In the genomic region with DNA sequence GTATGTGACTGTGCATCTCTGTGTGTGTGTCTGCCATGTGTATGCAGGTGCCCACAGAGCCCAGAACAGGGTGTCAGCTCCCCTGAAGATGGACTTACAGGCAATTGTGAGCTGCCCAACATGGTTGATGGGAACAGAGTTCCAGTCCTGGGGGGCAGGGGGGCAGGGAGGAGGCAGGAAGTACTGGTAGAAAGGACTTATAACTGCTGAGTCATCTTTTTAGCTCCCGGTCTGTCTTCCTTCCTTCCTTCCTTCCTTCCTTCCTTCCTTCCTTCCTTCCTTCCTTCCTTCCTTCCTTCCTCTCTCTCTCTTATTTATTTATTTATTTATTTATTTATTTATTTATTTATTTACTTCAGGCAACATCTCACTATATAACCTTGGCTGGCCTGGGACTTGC, we compare ENCODE assay signal across 34 mouse cellular contexts. TPM values are rescaled to one million over a fixed set of nuclear protein-coding genes. Genes with fewer than 3 reads are reported as not detected.
"Had no signal": no experiment of that assay in that cellular context is flagged by ENCODE, and none has a peak within 500 bp of the region (broad histone marks: within the 10 kb centered on the region; RNA-seq: fewer than 3 reads in every experiment).

No protein-coding gene starts in this region.

- H3K4me3 ChIP-seq: heart, embryonic 13.5 days; heart, embryonic 15.5 days; hindbrain, embryonic 12.5 days; hindbrain, embryonic 13.5 days; hindbrain, embryonic 15.5 days; intestine, embryonic 15.5 days; kidney, embryonic 15.5 days; layer of hippocampus, adult 2 months; left cerebral cortex, adult 2 months had no signal

- H3K36me3 ChIP-seq: heart, embryonic 15.5 days; hindbrain, embryonic 12.5 days; hindbrain, embryonic 13.5 days; hindbrain, embryonic 15.5 days; intestine, embryonic 15.5 days; kidney, embryonic 15.5 days had no signal

- H3K9ac ChIP-seq: heart, embryonic 13.5 days; heart, embryonic 15.5 days; hindbrain, embryonic 12.5 days; hindbrain, embryonic 13.5 days; hindbrain, embryonic 14.5 days; hindbrain, embryonic 15.5 days; intestine, embryonic 15.5 days; kidney, embryonic 15.5 days had no signal

- ATAC-seq: hindbrain, embryonic 16.5 days; hindbrain, postnatal 0 days; inflammation-experienced regulatory T-cells, adult 6 months; intestine, embryonic 15.5 days; intestine, embryonic 16.5 days; intestine, postnatal 0 days had no signal

- H3K4me1 ChIP-seq: hindbrain, embryonic 12.5 days had no signal

- H3K27ac ChIP-seq: heart, embryonic 13.5 days; heart, embryonic 15.5 days; hindbrain, embryonic 12.5 days; hindbrain, embryonic 13.5 days; hindbrain, embryonic 14.5 days; hindbrain, embryonic 15.5 days; hindbrain, postnatal 0 days; intestine, embryonic 15.5 days; kidney, embryonic 15.5 days; kidney, postnatal 0 days; layer of hippocampus, adult 2 months; left cerebral cortex, adult 2 months had no signal

- H3K4me2 ChIP-seq: heart, embryonic 11.5 days; heart, embryonic 13.5 days; heart, embryonic 15.5 days; hindbrain, embryonic 12.5 days; hindbrain, embryonic 13.5 days; hindbrain, embryonic 14.5 days; hindbrain, embryonic 15.5 days; intestine, embryonic 15.5 days; kidney, embryonic 15.5 days had no signal

- DNase-seq: heart, postnatal 10 days; heart, postnatal 14 days; heart, postnatal 36 days; heart, postnatal 4 days; kidney, adult 11 months; kidney, adult 18-20 months; kidney, adult 2 months; kidney, adult 8-10 months; kidney, adult 9 months; kidney, postnatal 10 days; kidney, postnatal 14 days; kidney, postnatal 25 days; kidney, postnatal 36 days; kidney, postnatal 4 days; layer of hippocampus, postnatal 36 days had no signal

- H3K27me3 ChIP-seq: heart, embryonic 13.5 days; heart, embryonic 15.5 days; hindbrain, embryonic 12.5 days; hindbrain, embryonic 13.5 days; hindbrain, embryonic 15.5 days; intestine, embryonic 15.5 days; kidney, embryonic 15.5 days had no signal

- H3K9me3 ChIP-seq: heart, embryonic 15.5 days; hindbrain, embryonic 12.5 days; hindbrain, embryonic 13.5 days; hindbrain, embryonic 15.5 days; intestine, embryonic 15.5 days; kidney, embryonic 15.5 days had no signal

RNA-seq across cellular contexts. Expression of gene Togaram2, which starts 8.9 kb away (rescaled TPM):
- total RNA-seq: hematopoietic stem cell, adult 5-6 weeks had no signal
- polyA plus RNA-seq: hindbrain, embryonic 11.5 days; inflammation-experienced regulatory T-cells, adult 6 months had no signal
